Mouse (Mus musculus) testis, adult 2 months (tissue): Measurements from ENCODE around the gene Ctc1. TPM values are rescaled to one million over a fixed set of nuclear protein-coding genes. Genes with fewer than 3 reads are reported as not detected.

Source experiments
- H3K27ac ChIP-seq: fragments of 200-500 bp; 2 replicates; pipeline ENCODE4 v1.5.1; 2012; ENCODE audit warnings: low read depth, low read length; ENCODE audit not compliant: control insufficient read depth, insufficient read depth
- H3K27me3 ChIP-seq: fragments of 200-500 bp; 2 replicates; pipeline ENCODE4 v1.6.1; 2012; ENCODE audit warnings: mild to moderate bottlenecking, low read length, moderate library complexity; ENCODE audit not compliant: control insufficient read depth, insufficient read depth
- H3K36me3 ChIP-seq: fragments of 200-500 bp; 2 replicates; pipeline ENCODE4 v1.6.1; 2012; ENCODE audit warnings: mild to moderate bottlenecking, low read length; ENCODE audit not compliant: control insufficient read depth, insufficient read depth
- H3K4me1 ChIP-seq: fragments of 200-500 bp; 2 replicates; pipeline ENCODE4 v1.6.1; 2012; ENCODE audit warnings: low read length; ENCODE audit not compliant: control insufficient read depth, insufficient read depth
- H3K4me3 ChIP-seq: fragments of 200-500 bp; 2 replicates; pipeline ENCODE4 v1.5.1; 2012; ENCODE audit warnings: low read depth, mild to moderate bottlenecking, low read length, moderate library complexity, mixed read lengths; ENCODE audit not compliant: control insufficient read depth
- CTCF ChIP-seq: fragments of 200-500 bp; IDR thresholded peaks from 2 replicates; pipeline ENCODE4 v1.5.1; 2012; ENCODE audit warnings: low read depth, mild to moderate bottlenecking, inconsistent platforms, low read length, moderate library complexity; ENCODE audit not compliant: control insufficient read depth, insufficient read depth, insufficient replicate concordance
- POLR2A ChIP-seq: fragments of 200-500 bp; IDR thresholded peaks from 2 replicates; pipeline ENCODE4 v1.6.1; 2012; ENCODE audit warnings: low read depth, mild to moderate bottlenecking, inconsistent platforms, low read length, moderate library complexity; ENCODE audit not compliant: control insufficient read depth
- polyA plus RNA-seq: library from polyadenylated mRNA; depleted of rRNA; stranded (reverse); fragments of >200 nt; gene quantifications from 2 replicates; pipeline ENCODE4 v1.2.3, GENCODE M21; 2012

Gene Ctc1
- polyA plus RNA-seq, 1 experiment, result 44.5 TPM

DNA sequence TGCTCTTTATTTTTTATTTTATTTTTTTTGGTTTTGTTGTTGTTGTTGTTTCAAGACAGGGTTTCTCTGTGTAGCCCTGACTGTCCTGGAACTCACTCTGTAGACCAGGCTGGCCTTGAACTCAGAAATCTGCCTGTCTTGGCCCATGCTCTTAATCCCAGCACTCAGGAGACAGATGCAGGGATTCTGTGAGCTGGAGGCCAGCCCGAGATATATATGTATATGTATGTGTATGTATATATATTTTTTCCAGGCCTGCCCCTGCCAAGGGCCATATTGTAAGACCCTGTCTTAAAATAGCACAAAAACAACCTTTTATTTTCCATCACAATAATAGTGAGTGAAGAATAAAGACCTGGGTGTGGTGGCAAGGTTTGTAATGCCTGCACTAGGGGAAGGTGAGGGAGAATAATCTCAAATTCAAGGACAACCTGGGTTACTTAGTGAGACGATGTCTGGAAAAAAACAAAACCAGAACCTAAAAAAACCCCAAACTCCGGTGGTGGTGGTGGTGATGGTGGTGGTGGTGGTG lies 49.7 kb downstream of the Ctc1 start:
- TF ChIP-seq POLR2A, result no peak
- no peak for TF ChIP-seq CTCF
- Histone ChIP-seq H3K27me3 (no peaks in the 10 kb centered on the region), H3K4me3 (no peak overlapping the region), H3K36me3 (peaks cover 3% of the 10 kb centered on the region), H3K4me1 (peaks cover 29% of the 10 kb centered on the region), H3K27ac (no peak overlapping the region)

DNA sequence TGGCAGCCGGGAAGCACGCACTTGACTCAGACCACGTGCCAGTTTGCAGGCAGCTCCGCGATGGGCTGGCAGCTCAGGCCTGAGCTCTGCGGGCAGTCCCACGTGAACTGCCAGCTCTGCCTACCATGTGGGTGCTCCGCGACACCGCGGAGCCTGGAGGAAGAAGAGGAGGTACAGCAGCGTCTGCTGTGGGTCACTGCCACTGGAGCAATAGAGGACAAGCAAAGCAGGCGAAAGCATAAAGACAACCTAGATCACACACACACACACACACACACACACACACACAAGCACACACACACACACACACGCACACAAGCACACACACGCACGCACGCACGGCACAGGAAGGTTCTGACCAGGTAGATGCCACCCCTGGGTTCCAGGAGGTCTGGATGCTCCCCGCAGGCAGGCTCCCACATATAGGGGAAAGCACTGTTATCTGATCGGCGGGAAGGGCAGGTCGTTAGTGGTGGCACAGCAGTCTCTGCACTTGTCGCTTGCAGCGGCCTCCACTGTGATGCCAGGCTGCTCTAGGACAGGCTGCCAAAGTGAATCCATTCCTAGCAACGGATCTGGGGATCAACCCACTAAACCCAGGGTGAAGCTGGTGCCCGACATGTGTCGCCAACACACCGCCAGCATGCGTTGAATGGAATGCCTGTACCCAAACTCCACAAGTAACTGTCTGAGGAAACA lies 50.6 kb downstream of the Ctc1 start:
- H3K4me3 ChIP-seq, result peak overlapping the region; percentile 56
- H3K27ac ChIP-seq, result 0 out of 2 replicates have a peak overlapping the region, but pooled peaks have one; percentile 44
- H3K27me3 ChIP-seq, result no peaks in the 10 kb centered on the region
- peaks cover 27% of the 10 kb centered on the region for H3K4me1 ChIP-seq
- TF ChIP-seq POLR2A, result no peak
- TF ChIP-seq CTCF, result no peak
- H3K36me3 ChIP-seq, result peaks cover 3% of the 10 kb centered on the region

DNA sequence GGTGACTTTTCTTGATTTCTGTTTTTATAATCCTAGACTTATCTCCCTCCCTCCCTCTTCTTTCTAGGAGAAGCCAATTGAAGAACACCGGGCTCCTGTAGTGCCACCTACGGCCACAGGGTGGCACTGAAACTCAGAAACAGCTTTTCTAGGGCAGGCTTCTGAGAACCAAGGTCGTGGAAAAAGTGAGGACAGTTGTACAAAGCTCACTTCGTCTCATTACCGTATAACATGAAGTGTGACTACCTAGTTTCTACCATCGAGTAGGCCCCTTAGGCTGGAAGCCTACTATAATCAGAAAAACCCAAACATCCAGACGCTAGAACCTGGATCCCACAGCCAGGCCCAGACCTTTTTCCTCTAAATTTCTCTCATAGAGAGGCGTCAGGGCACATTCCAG lies 51.2 kb downstream of the Ctc1 start:
- TF ChIP-seq POLR2A (no peak), CTCF (peak; percentile 69; the same call in 1 of the 2 replicates)
- no peaks in the 10 kb centered on the region for H3K27me3 ChIP-seq
- H3K36me3 ChIP-seq, result peaks cover 3% of the 10 kb centered on the region
- peaks cover 24% of the 10 kb centered on the region for H3K4me1 ChIP-seq
- no peak overlapping the region; the same call in 1 of the 2 replicates for H3K4me3 ChIP-seq
- H3K27ac ChIP-seq, result peak overlapping the region; percentile 41; the same call in 1 of the 2 replicates

- peak overlapping the region; percentile 10 for H3K4me3 ChIP-seq
- TF ChIP-seq CTCF, result no peak
- no peak for TF ChIP-seq POLR2A
- H3K27ac ChIP-seq, result peak overlapping the region; percentile 56
- H3K4me1 ChIP-seq, result peaks cover 27% of the 10 kb centered on the region
- no peaks in the 10 kb centered on the region for H3K27me3 ChIP-seq
- peaks cover 3% of the 10 kb centered on the region for H3K36me3 ChIP-seq
Observed at GRCm38 (mm10) chr11:69067601-69068000, 51.9 kb downstream of the Ctc1 start.

DNA sequence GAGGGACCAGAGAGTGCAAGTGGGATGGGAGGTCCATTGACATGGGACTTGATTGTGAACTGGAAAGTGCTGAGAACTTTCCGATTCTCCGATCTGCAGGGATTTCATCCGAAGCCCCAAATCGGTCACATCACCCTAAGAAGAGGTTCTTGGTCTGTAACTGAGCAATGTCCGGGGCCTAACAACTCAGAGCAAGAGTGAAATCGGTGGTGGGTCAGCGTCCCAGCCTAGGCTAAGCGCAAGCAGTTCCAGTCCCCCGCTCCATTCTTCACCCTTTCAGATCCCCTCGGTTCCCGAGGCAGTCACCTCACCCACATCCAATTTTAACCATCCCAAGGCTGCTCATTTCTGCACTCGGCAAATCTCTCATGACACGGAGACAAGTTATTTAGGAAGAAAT lies 54.4 kb downstream of the Ctc1 start:
- TF ChIP-seq CTCF, result no peak
- no peak for TF ChIP-seq POLR2A
- peaks cover 3% of the 10 kb centered on the region for H3K36me3 ChIP-seq
- H3K27ac ChIP-seq, result peak overlapping the region; percentile 100
- no peaks in the 10 kb centered on the region for H3K27me3 ChIP-seq
- peaks cover 20% of the 10 kb centered on the region for H3K4me1 ChIP-seq
- peak overlapping the region; percentile 100 for H3K4me3 ChIP-seq

DNA sequence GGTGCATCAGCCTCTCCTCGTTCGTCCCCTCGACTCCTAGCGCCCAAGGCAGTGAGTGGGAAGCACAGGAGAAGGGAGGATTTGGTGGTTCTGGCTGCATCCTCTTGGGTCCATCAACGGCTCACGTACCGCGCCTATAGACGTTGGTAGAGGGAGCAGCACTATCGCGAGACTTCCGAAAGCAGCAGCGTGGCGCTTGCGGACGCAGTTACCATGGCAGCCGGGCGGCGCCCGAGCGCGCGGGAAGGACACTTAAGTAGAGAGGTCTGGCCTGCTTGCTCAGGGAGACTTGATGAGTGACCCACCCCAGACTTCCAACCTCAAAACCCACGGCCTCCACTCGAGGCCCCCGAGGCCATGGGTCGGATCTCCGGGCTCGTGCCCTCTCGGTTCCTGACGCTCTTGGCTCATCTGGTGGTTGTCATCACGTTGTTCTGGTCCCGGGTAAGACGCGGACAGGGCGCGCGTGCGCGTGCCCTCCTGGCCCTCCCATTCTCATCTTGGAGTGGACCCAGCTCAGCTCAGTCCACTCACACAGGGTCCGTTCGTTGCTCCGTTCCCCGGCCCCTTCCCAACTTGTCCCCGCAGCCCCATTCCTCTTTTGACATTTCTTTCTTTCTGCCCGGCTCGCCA lies 55.0 kb downstream of the Ctc1 start, which contains the start of gene Tmem107:
Gene Tmem107 (plus strand): TSS at position 217 of the 633 bp plus-strand sequence.
- Histone ChIP-seq H3K36me3 (peaks cover 3% of the 10 kb centered on the region), H3K27ac (peak within 1 kb of the TSS; percentile 100), H3K27me3 (no peaks in the 10 kb centered on the region), H3K4me3 (peak within 1 kb of the TSS; percentile 100), H3K4me1 (peaks cover 18% of the 10 kb centered on the region)
- TF ChIP-seq CTCF (no peak; the same call in 1 of the 2 replicates), POLR2A (peak; percentile 99)

GRCm38 (mm10) chr11:69071262-69071661 lies 55.6 kb downstream of the Ctc1 start:
- Histone ChIP-seq H3K27ac (peak overlapping the region; percentile 100), H3K4me1 (peaks cover 14% of the 10 kb centered on the region), H3K4me3 (peak overlapping the region; percentile 100), H3K36me3 (peaks cover 3% of the 10 kb centered on the region), H3K27me3 (no peaks in the 10 kb centered on the region)
- TF ChIP-seq POLR2A, result no peak
